Mouse (Mus musculus): ENCODE results near the gene Klrb1f.
A peak's percentile ranks its signal among the peaks of the same experiment; 100 is the strongest.
"Not testable (repeated sequence)": the region's sequence is repeated elsewhere in the genome, so short reads cannot be mapped to it uniquely, and the experiment has no call there.

Klrb1f gene

DNA sequence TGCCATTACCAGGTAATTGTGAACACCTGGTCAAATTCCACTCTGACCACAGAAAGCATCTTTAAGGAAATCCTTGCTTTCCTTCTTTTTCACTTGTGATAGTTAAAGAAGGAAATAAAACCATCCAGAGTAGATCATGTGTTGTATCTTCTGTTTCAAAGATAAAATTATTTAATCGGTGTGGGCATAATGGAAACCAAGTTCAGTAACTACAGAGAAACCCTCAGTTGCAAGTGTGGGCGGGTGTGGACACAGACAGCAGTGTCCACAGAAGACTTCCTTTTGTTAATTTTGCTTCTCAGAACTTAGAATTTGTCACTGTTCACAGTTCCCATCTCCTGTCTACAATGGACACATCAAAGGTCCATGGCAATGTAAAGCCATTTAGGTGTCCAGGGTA lies at the start of gene Klrb1f:
Gene Klrb1f, plus strand, starts transcription at position 301 of the 400 bp plus-strand sequence.
- no peak for DNase-seq

DNA sequence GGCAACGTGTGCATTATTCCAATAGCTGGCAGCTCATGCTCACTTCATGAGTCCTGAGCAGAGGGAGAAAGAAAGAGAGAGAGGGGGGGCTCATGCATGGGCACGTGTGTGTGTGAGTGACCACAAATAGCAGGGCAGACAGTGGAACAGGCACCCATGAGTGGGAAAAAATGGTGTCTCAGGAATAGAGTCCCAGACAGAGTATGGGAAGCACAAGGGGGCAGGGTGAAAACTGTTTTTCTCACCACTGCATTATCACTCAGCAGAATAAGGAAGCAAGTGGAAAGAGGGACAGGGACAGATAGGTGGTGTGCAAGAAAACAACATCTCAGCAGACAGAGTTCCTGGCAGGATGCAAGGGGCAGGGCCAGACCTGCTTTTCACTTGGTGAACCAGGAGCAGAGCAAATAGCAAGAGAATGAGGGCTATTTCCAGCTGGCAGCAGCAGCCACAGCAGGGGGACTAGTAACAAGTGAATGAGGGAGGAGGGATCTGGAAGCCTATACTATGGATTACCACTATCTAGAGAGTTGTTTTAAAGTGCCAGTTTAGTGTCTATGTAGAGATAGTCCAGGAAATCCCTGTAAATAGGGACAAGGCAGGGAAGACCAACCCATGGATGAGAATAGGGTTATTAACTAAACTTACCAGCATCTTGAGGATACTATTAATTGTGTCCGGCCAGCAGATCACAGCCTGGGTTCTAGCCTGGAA lies 49.5 kb upstream of the Klrb1f start:
- DNase-seq = no peak

DNA sequence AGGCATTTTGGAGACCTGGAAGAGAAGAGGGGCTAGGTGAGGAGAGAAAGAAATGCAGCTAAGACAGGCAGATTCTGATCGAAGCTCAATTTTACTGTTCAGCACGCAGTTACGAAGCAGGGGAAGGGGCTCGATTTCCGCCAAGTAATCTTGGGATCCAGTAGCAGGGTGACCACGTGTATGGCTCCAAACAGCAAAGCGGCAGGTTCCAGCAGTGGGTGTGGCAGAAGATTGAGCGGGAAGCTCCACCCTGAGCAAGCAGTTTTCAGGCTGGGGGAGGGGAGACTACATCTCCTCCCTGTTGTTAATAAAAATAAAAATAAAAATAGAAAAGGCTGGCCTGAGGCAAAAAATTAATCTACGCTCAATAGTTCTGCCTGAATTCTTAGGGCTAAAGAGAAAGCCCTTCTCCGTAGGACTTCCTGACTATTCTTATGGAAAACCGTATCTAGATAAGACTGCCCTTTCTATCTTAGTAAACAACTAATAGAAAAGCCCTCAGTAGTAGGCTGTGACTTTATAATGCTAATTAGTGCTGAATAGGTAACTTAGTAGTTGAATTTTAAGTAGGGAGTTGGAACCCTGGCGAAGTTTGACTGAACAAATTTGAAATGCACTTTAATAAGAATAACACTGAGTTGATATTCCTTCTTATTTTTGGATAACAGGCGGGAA lies 48.8 kb upstream of the Klrb1f start:
- peak; percentile 26 to 47 for DNase-seq

- DNase-seq = no peak
Observed at GRCm38 (mm10) chr6:129001392-129001791, 44.3 kb upstream of the Klrb1f start.

DNA sequence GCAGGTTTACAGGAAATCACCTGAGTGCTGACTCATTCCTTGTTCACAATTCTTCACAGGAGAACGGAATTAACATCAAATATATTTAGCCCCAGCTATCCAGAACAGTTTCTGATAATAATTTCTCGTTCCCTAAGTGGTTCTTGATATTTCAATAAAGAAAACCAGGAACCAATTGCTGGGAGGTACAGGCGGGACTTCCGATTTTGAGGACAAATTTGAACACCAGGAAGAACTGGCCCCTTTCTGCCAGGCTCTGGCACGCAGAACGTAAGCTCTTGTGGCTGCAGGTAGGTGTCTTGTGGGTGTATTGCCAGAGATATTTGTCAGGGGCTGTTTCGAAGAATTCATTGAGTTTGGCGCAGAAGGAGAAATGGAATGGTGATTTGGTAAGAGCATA lies 37.1 kb upstream of the Klrb1f start:
- no peak for DNase-seq

- DNase-seq = peak in 1 of 2 experiments; percentile 43
Observed at GRCm38 (mm10) chr6:129009846-129010504, 35.7 kb upstream of the Klrb1f start.

DNA sequence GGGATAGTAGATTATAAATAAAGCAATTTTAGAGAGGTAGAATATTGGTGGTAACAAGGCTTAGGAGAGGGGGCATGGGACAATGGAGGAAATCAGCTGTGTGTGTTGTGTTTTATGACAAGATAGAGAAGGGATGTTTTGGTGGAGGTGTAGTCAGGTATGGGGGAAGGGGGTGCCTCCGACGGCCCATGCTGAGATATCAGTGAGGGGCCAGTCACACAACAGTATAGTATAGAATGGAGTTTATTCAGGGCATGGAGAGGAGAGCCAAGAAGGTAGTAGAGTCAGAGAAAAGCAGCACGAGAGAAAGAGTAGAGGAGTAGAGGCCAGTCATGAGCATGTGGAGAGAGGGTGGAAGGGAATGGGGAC lies 35.2 kb upstream of the Klrb1f start:
- DNase-seq = no peak

DNA sequence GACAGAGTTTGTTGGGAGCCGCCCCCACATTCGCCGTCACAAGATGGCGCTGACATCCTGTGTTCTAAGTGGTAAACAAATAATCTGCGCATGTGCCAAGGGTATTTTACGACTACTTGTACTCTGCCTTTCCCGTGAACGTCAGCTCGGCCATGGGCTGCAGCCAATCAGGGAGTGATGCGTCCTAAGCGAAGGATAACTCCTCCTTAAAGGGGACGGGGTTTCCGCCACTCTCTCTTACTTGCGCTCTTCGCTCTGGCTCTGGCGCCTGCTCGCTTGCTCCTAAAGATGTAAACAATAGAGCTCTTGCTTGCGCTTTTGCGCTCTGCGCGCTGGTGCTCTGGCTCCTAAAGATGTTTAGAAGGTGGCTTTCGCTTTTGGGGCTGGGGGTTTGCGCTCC lies 33.7 kb upstream of the Klrb1f start:
- not testable (repeated sequence) for DNase-seq

DNA sequence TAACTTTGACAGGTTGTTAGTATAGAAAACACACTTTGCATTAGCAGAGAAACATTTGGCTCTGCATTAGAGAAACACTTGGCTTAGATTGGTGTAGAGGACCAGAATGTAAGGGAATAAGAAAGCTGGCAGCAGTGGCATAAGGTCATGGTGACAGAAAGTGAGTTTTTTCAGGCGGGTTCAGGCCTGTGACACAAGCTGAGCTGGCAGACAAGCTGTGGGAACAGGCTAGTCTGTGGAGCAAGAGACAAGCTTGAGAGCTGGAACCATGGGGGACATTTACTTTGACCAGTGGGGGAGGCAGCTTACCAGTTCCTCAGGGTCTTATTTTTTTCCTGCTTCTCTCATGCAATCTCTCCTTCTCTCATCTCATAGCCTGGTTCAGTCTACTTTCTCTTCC lies 32.7 kb upstream of the Klrb1f start:
- DNase-seq = no peak

GRCm38 (mm10) chr6:129013762-129014276 lies 31.9 kb upstream of the Klrb1f start:
- DNase-seq = no peak

DNA sequence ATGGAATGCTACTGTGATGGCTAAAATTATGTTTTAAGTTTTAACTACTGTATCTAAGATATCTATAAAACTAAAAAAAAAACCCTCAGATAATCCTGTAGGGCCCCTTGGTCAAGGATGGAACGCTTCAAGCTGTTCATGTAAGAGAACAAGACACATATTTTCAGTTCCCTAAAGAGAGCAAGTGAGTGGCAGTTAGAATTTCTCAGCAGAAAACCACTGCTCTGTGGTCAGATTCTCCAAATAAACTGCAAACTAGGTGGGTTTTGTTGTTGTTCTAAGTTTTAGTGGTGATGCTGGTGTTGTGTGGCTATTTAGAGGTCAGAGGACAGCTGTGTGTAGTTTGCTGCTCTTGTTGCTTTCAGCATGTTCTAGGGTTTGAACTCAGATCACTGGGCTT lies 31.3 kb upstream of the Klrb1f start:
- DNase-seq = no peak

- DNase-seq = no peak
Observed at GRCm38 (mm10) chr6:129027451-129028248, 18.1 kb upstream of the Klrb1f start.

GRCm38 (mm10) chr6:129030175-129030824 lies 15.4 kb upstream of the Klrb1f start:
- no peak for DNase-seq

- DNase-seq = no peak
Observed at GRCm38 (mm10) chr6:129030964-129031363, 14.7 kb upstream of the Klrb1f start.

DNA sequence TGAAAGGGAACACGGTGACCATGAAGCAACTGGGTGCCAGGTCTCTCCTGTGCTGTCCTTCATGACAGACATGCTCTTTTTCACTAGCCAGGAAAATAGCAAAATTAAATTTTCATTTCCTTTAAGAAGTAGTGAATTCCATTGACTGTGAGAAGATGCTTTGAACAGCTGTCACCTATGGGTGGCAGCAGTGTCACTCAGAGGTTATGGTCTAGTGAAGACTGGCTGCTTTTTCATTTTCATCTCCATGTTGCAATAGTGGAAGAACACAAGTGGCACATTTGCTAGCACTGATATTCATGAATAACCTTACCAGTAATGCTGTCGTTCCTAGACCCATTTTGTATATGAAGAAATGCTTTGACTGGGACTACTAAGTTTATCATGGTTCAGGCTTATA lies 12.3 kb upstream of the Klrb1f start:
- peak in 1 of 2 experiments; percentile 41 for DNase-seq

- DNase-seq = no peak
Observed at GRCm38 (mm10) chr6:129035017-129035416, 10.7 kb upstream of the Klrb1f start.

DNA sequence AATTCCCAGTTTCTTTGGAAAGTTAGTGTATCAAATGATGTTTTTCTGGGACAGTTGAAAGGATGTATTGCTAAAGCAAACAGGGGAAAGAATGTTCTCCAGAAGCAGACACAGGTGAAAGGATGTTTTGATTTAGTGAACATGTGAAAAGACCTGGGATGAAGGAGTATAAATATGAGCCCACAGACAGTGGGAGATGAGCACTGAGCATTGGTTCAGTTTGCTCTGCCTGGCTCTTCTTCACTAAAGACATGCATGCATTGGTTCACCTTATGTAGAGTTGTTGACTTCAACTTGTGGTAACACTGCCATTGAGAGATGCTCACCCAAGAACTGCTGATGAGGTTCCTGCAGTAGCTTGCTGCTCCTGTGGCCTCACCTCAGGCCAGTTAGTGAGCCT lies 9.4 kb upstream of the Klrb1f start:
- DNase-seq = no peak

DNA sequence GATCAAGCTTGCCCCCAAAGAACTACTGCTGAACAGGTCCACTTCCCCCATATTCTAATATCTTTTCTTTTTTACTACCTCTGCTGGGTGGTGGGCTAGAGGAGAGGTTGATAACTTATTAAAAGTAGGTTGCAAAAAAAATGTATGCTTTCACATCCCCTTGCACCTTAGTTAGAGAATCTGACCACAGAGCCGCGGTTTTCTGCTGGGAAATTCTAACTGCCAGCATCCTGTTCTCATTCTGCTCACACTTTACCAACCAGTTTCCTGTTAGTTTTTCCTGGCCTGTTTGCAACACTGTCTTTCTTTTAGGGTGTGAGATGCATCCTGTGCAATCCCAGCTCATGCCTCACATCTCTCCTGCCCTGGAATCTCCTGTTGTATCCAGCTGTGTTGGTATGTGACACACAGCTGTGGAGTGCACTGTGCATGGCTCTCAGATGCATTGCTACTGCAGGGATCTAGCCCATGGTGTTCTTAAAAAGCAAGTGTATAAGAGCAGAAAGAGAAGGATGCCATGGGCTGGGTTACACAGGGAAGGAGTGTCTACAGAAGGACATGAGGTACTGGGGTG lies 8.7 kb upstream of the Klrb1f start:
- no peak for DNase-seq

DNA sequence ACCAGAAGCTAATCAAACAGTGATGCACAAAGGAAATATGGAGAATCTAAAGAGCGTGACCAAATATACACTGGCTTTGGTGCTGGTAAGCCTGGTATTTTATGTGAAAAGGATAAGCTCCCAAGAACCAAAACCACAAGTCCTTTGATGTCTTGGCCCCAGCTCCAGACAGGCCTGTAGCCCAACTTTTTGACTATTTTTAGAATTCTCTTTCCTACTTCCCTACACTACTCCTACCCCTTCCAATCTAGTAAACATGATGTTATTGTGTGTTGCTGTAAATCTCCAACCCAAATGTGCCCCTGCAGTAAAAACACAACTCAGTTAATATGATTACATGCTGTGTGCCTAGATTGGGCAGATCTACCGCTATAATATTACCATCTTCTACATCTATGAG lies 4.2 kb upstream of the Klrb1f start:
- no peak for DNase-seq

DNA sequence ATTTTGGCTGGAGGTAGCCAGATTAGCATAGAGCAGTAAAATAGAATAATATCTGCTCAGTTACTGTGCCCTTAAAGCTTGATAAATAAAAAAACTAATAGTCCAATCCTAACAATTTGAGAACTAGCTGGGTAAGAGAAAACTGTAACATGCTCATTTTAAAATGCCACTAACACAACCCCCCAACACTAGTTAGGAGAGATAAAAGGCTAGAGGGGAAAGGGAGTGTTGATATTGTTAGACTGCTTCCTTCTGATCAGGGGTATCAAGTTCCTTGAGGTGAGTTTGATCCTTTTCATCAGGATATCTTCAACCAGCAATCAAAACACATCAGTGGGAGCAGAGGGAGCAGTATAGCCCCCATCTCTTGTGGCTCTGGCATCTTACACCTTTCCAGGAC lies 3.2 kb upstream of the Klrb1f start:
- no peak for DNase-seq

DNA sequence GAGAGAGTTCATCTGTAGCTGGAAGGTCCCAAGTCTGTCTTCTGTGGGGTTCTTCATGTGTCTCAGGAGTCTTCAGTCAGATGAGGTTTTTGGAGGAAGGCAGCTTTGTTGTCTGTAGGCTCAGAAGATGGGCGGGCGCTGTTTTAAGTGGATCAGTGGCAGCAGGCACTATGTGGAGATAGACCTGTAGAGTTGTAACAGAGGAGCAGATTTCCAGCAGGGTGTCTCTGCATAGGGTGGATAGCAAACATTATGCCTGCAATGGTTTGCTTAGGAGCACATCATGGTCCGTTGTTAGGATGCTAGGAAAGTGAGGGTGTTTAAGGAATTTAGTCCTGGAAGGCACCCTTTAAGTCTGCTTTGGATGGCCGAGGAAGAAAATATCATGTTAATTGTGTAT lies 2.7 kb downstream of the Klrb1f start:
- DNase-seq = peak in 1 of 2 experiments; percentile 18

GRCm38 (mm10) chr6:129048857-129049473 lies 3.3 kb downstream of the Klrb1f start:
- peak; percentile 67 to 87 for DNase-seq
